Mouse (Mus musculus) midbrain, embryonic 14.5 days (tissue): ENCODE results near the gene Trappc10. TPM values are rescaled to one million over a fixed set of nuclear protein-coding genes. Genes with fewer than 3 reads are reported as not detected.
A peak's percentile ranks its signal among the peaks of the same experiment; 100 is the strongest.

Source experiments
- ATAC-seq: fragments of 200-750 bp; cut with Nextera tagmentation; 2 replicates; pipeline ENCODE4 v1.8.0; 2017; ENCODE audit warnings: moderate number of reproducible peaks, moderate library complexity; ENCODE audit not compliant: low FRiP score, low TSS enrichment
- DNase-seq: peaks from one replicate; pipeline ENCODE4 v3.0.0-alpha.2; 2015
- H3K27ac ChIP-seq: fragments of 300-500 bp; sonication (generic); replicated peaks from 2 replicates; pipeline ENCODE4 v1.5.1; 2014; ENCODE audit warnings: mild to moderate bottlenecking, low read depth, low read length, moderate library complexity
- H3K27me3 ChIP-seq: fragments of 300-500 bp; sonication (generic); 2 replicates; pipeline ENCODE4 v1.6.1; 2014; ENCODE audit warnings: low read length, control low read depth, mixed read lengths; ENCODE audit not compliant: control insufficient read depth, insufficient read depth
- H3K36me3 ChIP-seq: fragments of 300-500 bp; sonication (generic); 2 replicates; pipeline ENCODE4 v1.6.1; 2014; ENCODE audit warnings: low read length, control low read depth; ENCODE audit not compliant: control insufficient read depth, insufficient read depth
- H3K4me1 ChIP-seq: fragments of 300-500 bp; sonication (generic); 2 replicates; pipeline ENCODE4 v1.6.1; 2014; ENCODE audit warnings: mild to moderate bottlenecking, antibody characterized with exemption, low read length, control low read depth; ENCODE audit not compliant: control insufficient read depth, insufficient read depth
- H3K4me2 ChIP-seq: fragments of 300-500 bp; sonication (generic); 2 replicates; pipeline ENCODE4 v1.6.1; 2014; ENCODE audit warnings: mild to moderate bottlenecking, low read length, moderate library complexity
- H3K4me3 ChIP-seq: fragments of 300-500 bp; sonication (generic); replicated peaks from 2 replicates; pipeline ENCODE4 v1.5.1; 2014; ENCODE audit warnings: low read depth, low read length
- H3K9ac ChIP-seq: fragments of 300-500 bp; sonication (generic); replicated peaks from 2 replicates; pipeline ENCODE4 v1.6.1; 2014; ENCODE audit warnings: mild to moderate bottlenecking, low read length, moderate library complexity
- H3K9me3 ChIP-seq: fragments of 300-500 bp; sonication (generic); 2 replicates; pipeline ENCODE4 v1.6.1; 2016; ENCODE audit warnings: low read length, control low read depth, mixed read lengths; ENCODE audit not compliant: control insufficient read depth
- WGBS: fragments of 180-500 bp; shearing (Covaris S2); extraction: QIAGEN DNeasy Blood & Tissue Kit; methylation state at CpG from one replicate; pipeline ENCODE4 v1.1.7; 2014; 5-methylcytosine and 5-hydroxymethylcytosine counted together
- polyA plus RNA-seq: library from polyadenylated mRNA; unstranded; fragments of >200 nt; fragmentation: Nextera tagmentation; extraction: Ambion mirVana; gene quantifications from 2 replicates; pipeline ENCODE4 v1.2.1, GENCODE M21; 2014

Trappc10 gene
- polyA plus RNA-seq, 1 experiment from 2014 or later = 33.4 TPM

DNA sequence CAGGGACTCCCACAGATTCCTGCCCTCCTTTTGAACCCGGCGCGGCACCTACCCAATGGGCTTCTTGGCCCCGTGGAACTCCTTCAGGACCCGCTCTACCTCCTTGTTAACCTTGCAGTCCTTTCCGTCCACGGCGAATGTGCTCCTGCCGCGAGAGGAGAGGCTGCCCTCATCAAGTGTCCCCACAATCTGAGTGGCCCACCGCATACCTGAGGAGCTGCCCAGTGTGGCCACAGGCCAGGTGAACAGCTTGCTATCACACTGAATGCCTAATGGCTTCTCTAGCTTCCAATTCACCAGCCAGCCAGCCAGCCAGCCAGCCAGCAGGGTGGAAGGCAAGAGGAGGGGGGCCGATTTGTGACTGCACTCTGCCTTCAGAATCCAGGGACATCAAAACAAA is 79.7 kb downstream of the Trappc10 start:
- Histone ChIP-seq H3K27ac (no peak overlapping the region), H3K9me3 (no peaks in the 10 kb centered on the region), H3K4me3 (no peak overlapping the region), H3K36me3 (peaks cover 56% of the 10 kb centered on the region), H3K9ac (no peak overlapping the region), H3K27me3 (no peaks in the 10 kb centered on the region), H3K4me2 (no peak overlapping the region), H3K4me1 (peaks cover 12% of the 10 kb centered on the region)
- 92% methylated on average over 12 of the region's 12 CpGs for WGBS
- ATAC-seq (no peak), DNase-seq (no peak)

DNA sequence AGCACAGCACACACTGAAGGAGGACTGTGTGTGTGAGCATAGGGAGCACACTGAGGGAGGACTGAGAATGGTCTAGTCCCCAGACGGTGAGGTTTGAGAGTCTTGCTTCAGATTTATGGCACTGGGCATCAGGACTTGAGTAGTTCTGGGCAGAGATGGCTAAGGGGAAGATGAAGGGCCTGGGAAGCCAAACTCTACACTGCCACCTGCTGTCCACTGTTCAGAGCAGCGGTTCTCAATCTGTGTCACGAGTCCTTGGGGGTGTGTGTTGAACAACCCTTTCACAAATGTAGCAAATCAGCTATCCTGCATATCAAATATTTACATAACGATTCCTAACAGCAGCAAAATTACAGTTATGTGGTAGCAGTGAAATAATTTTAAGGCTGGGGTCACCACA is 80.5 kb downstream of the Trappc10 start:
- Histone ChIP-seq H3K9me3 (no peaks in the 10 kb centered on the region), H3K27ac (no peak overlapping the region), H3K27me3 (no peaks in the 10 kb centered on the region), H3K36me3 (peaks cover 56% of the 10 kb centered on the region), H3K4me2 (no peak overlapping the region), H3K4me3 (no peak overlapping the region), H3K9ac (no peak overlapping the region), H3K4me1 (peaks cover 12% of the 10 kb centered on the region)
- ATAC-seq (no peak), DNase-seq (peak; percentile 84)
- 32% methylated on average over 4 of the region's 4 CpGs for WGBS

DNA sequence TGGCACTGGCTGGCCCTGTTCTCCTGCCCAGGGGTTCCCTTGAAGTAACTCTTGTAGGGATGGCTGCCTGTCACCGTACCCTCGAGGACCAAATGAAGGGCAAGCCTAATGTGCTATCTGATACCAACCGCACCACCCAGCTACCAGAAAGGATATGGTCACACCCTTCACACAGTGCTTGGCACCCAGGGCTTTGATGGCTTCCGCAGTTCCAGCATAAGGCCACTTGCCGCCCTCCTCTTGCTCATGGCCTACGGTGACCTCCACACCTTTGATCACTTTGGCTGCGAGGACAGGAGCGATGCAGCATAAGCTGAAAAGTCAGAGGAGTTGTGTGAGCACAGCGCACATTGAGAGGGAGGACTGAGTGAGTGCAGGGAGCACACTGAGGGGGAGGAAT is 81.2 kb downstream of the Trappc10 start:
- no peak for DNase-seq
- H3K9me3 ChIP-seq = no peaks in the 10 kb centered on the region

DNA sequence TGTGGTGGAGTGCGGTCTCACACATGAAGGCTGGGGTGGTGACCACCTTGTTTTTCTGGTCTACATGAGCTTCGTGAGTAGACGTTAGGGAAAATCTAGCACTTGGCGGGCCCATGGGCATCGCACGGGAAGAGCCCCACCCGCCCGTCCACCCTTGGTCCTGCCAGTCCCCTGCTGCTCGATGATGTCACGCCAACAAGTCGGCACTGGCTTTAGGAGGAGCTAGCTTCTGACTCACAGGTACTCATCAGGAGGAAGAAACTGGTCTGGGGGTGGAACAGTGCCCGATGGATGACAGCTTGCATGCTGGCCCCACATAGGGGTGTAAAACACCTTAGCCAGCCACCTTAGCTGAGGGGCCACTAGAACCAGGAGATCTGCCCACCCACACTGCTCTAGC is 81.8 kb downstream of the Trappc10 start:
- ATAC-seq = no peak
- H3K36me3 ChIP-seq = peaks cover 54% of the 10 kb centered on the region

More for the DNA sequence above, 81.2 kb downstream of the Trappc10 start:
- no peak for ATAC-seq
- Histone ChIP-seq H3K9ac (no peak overlapping the region; the same call in 1 of the 2 replicates), H3K4me3 (no peak overlapping the region), H3K4me2 (no peak overlapping the region), H3K27ac (no peak overlapping the region), H3K4me1 (peaks cover 5% of the 10 kb centered on the region; the same call in 1 of the 2 replicates), H3K27me3 (no peaks in the 10 kb centered on the region), H3K36me3 (peaks cover 56% of the 10 kb centered on the region)
- 95% methylated on average over 9 of the region's 9 CpGs for WGBS

GRCm38 (mm10) chr10:78161096-78161495 is 83.3 kb downstream of the Trappc10 start:
- no peak for DNase-seq
- H3K4me2 ChIP-seq = no peak overlapping the region
- H3K36me3 ChIP-seq = peaks cover 39% of the 10 kb centered on the region
- ATAC-seq = no peak
- no peak overlapping the region for H3K9ac ChIP-seq
- H3K4me3 ChIP-seq = no peak overlapping the region
- H3K9me3 ChIP-seq = no peaks in the 10 kb centered on the region
- WGBS = 89% methylated on average over 8 of the region's 8 CpGs
- 0 out of 2 replicates have a peak, but pooled peaks cover 3% of the 10 kb centered on the region for H3K4me1 ChIP-seq
- H3K27ac ChIP-seq = no peak overlapping the region
- no peaks in the 10 kb centered on the region for H3K27me3 ChIP-seq

More for the DNA sequence above, 81.8 kb downstream of the Trappc10 start:
- H3K27ac ChIP-seq = no peak overlapping the region
- no peak overlapping the region for H3K4me3 ChIP-seq
- 97% methylated on average over 12 of the region's 12 CpGs for WGBS
- no peak overlapping the region for H3K9ac ChIP-seq
- no peaks in the 10 kb centered on the region for H3K27me3 ChIP-seq
- 0 out of 2 replicates have a peak, but pooled peaks cover 3% of the 10 kb centered on the region for H3K4me1 ChIP-seq
- no peak for DNase-seq
- H3K4me2 ChIP-seq = no peak overlapping the region
- H3K9me3 ChIP-seq = no peaks in the 10 kb centered on the region

DNA sequence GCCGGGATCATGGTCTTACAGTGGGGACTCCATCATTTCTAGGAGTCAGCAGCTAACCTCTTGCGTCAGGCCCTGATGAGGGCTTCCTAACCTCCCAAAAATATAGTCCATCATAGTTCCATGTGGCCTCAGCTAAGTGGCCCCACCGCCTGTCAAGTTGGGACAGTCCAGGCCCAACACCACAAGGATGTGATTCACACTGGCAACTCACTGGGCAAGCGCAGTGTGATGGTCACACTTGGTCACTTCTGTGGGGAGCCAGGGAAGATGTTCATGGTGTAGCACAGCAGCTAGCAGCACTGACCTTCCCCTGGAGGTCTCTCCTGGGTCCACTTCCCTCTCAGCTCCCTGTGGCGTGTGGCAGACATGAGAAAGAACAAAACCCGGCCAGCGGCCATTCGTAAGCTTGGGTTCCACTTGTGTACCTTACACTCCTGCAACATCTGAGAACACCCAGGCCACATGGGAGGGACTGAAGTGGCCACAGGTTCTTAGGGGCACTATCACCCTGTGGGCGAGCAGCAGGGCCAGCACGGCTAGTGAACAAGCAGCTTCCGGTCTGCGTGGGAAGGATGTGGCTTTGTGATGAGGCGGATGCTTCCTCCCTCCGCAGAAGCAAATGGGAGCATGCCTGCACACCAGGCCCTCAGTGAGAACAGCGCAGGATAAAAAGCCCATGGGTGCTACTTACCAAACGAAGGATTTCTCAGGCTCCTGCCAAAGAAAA is 83.9 kb downstream of the Trappc10 start:
- H3K27me3 ChIP-seq = no peaks in the 10 kb centered on the region
- no peaks in the 10 kb centered on the region for H3K9me3 ChIP-seq
- H3K36me3 ChIP-seq = peaks cover 33% of the 10 kb centered on the region
- H3K4me1 ChIP-seq = 0 out of 2 replicates have a peak, but pooled peaks cover 3% of the 10 kb centered on the region
- ATAC-seq = no peak
- H3K4me2 ChIP-seq = no peak overlapping the region
- H3K9ac ChIP-seq = no peak overlapping the region
- H3K4me3 ChIP-seq = no peak overlapping the region
- no peak for DNase-seq
- WGBS = 90% methylated on average over 16 of the region's 16 CpGs
- H3K27ac ChIP-seq = no peak overlapping the region

GRCm38 (mm10) chr10:78159906-78160305 is 84.5 kb downstream of the Trappc10 start:
- H3K9ac ChIP-seq = no peak overlapping the region

DNA sequence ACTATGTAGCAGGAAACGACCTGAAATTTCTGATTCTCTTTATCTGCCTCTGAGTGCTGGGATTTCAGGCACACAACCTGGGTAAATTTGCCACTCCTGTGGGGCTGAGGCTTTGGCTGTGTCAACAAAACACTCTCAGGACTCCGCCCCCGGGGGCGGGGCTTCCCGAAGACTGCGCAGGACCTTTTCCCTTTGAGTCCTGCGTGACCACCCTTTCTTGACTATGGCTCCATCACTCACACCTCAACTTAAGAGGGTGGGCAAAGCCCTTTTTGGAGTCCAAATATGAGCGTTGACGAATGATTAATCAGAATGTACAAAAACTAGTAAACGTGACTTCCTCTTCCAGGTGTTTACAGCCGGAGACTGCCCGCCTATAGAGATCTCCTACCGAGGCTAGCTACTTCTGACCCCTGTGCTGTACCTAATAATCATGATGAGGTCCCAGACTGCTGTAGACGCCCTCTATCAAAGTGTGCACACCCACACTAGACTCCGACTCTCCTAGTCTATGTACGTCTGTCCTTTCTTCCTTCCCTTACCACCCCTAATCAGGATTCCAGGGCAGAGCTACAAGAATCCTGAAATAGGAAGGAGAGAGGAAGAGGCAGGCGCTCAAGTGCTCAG is 85.1 kb downstream of the Trappc10 start:
- Histone ChIP-seq H3K4me2 (peak overlapping the region; percentile 42), H3K9me3 (no peaks in the 10 kb centered on the region), H3K9ac (no peak overlapping the region), H3K36me3 (peaks cover 22% of the 10 kb centered on the region), H3K4me3 (no peak overlapping the region), H3K27me3 (no peaks in the 10 kb centered on the region), H3K4me1 (0 out of 2 replicates have a peak, but pooled peaks cover 3% of the 10 kb centered on the region), H3K27ac (no peak overlapping the region)
- peak; percentile 71 for DNase-seq
- 18% methylated on average over 17 of the region's 17 CpGs for WGBS
- ATAC-seq = no peak

More at GRCm38 (mm10) chr10:78159906-78160305, 84.5 kb downstream of the Trappc10 start:
- peak; percentile 59; the same call in 1 of the 2 replicates for ATAC-seq
- no peak overlapping the region for H3K27ac ChIP-seq
- WGBS = 4% methylated on average over 7 of the region's 7 CpGs
- H3K9me3 ChIP-seq = no peaks in the 10 kb centered on the region
- peak; percentile 90 for DNase-seq
- no peak overlapping the region for H3K4me3 ChIP-seq
- 0 out of 2 replicates have a peak, but pooled peaks cover 3% of the 10 kb centered on the region for H3K4me1 ChIP-seq
- H3K36me3 ChIP-seq = peaks cover 27% of the 10 kb centered on the region
- H3K4me2 ChIP-seq = peak overlapping the region; percentile 42
- no peaks in the 10 kb centered on the region for H3K27me3 ChIP-seq
